Mouse (Mus musculus) MN1 (cell line): ENCODE data around the gene Hprt.
"Not testable (repeated sequence)": the region's sequence is repeated elsewhere in the genome, so short reads cannot be mapped to it uniquely, and the experiment has no call there.

Experiments
- DNase-seq: peaks from one replicate; pipeline ENCODE4 v3.0.0-alpha.2; 2016; ENCODE audit warnings: low spot score

Hprt gene

GRCm38 (mm10) chrX:52987905-52988783 is at the start of gene Hprt:
TSS of gene Hprt (plus strand) at chrX:52988137.
- DNase-seq = peak; percentile 82

GRCm38 (mm10) chrX:52945509-52945908 is 42.4 kb upstream of the Hprt start:
- no peak for DNase-seq

DNA sequence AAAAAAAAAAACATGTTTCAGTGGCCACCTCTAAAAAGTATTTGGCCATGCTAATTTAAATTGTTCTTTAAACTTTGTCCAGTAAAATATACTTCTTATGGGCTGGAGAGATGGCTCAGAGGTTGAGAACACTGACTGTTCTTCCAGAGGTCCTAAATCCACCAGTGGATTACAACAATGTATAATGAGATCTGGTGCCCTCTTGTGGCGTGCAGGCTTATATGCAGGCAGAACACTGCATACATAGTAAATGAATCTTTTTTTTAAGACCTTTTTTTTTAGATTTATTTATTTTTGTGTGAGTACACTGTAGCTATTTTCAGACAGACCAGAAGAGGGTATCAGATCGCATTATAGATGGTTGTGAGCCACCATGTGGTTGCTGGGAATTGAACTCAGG is 38.2 kb upstream of the Hprt start:
- peak; percentile 24 for DNase-seq

GRCm38 (mm10) chrX:52956942-52957341 is 31.0 kb upstream of the Hprt start:
- no peak for DNase-seq

DNA sequence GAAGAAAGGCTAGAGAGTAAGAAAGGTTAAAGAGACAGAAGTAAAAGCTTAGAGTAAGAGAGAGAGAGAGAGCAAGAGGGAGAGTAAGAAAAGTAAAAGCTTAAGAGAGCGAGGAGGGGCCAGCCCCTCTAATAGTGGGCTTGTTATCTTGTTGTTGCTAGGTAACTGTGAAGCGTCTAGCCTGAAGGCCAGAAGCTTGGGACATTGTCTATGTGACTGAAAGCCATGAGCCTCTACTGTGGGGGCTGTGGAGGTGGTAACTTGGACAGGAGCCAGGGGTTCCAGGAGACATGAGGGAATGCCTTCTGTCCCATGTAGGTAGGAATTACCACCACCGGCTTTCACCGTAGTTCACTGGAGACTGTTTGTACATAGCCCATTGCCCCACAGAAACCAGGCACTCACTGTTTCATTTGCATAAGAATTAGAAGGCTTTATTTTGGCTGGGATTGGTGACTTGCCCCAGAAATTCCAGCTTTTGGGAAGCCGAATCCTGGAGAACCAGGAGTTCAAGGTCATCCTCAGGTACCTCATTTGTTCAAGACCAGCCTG is 26.3 kb upstream of the Hprt start:
- DNase-seq = no peak

- DNase-seq = no peak
These were observed 22.8 kb upstream of the Hprt start for GRCm38 (mm10) chrX:52965149-52965548.

- DNase-seq = peak; percentile 43
These were observed 16.5 kb upstream of the Hprt start for GRCm38 (mm10) chrX:52971211-52972006.

GRCm38 (mm10) chrX:52972129-52972528 is 15.8 kb upstream of the Hprt start:
- DNase-seq = no peak

GRCm38 (mm10) chrX:52972680-52973079 is 15.3 kb upstream of the Hprt start:
- no peak for DNase-seq

DNA sequence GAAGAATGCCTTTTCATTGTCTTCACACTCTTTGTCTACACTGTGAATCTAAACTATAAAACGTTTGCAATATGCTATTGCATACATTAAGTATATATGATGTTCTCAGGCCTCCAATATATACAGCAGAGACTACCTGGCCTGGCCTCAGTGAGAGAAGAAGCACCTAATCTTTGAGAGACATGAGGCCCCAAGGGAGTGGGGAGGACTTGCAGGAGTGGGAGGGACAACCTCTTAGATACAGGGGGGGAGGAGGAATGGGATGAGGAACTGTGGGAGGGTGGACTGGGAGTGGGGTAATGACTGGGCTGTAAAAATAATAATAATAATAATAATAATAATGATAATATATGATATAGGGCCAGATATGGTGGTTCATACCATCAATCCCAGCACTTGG is 9.4 kb upstream of the Hprt start:
- DNase-seq = no peak

- DNase-seq = no peak
These were observed 6.6 kb upstream of the Hprt start for GRCm38 (mm10) chrX:52981378-52981777.

DNA sequence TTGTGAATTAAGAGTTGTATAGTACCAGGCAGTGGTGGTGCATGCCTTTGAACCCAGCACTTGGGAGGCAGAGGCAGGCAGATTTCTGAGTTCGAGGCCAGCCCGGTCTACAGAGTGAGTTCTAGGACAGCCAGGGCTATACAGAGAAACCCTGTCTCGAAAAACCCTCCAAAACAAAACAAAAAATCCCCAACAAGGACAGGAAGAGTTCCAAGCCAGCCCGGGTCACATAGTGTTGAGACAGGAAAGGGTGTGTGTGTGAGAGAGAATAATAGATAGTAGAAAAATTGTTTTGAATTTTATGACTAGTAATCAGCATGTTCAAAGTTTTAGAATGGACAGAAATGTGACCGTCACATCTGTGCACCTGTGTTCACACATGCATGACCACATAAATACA is 6.8 kb downstream of the Hprt start:
- DNase-seq = not testable (repeated sequence)

- DNase-seq = not testable (repeated sequence)
These were observed 16.9 kb downstream of the Hprt start for GRCm38 (mm10) chrX:53004887-53005286.

- peak; percentile 67 for DNase-seq
These were observed 18.1 kb downstream of the Hprt start for GRCm38 (mm10) chrX:53006062-53006461.

- no peak for DNase-seq
These were observed 27.6 kb downstream of the Hprt start for GRCm38 (mm10) chrX:53015549-53015948.

GRCm38 (mm10) chrX:53023021-53023420 is 35.1 kb downstream of the Hprt start:
- DNase-seq = no peak

DNA sequence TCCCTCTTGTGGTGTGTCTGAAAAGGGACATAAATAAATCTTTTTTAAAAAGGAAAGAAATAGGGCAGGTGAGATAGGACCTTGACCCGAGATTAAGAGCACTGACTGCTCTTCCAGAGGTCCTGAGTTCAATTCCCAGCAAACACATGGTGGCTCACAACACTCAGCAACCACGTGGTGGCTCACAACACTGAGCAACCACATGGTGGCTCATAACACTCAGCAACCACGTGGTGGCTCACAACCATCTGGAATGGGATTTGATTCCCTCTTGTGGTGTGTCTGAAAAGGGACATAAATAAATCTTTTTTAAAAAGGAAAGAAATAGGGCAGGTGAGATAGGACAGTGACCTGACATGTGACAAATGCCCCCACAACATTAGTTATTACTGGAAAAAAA is 36.3 kb downstream of the Hprt start:
- peak; percentile 22 for DNase-seq

DNA sequence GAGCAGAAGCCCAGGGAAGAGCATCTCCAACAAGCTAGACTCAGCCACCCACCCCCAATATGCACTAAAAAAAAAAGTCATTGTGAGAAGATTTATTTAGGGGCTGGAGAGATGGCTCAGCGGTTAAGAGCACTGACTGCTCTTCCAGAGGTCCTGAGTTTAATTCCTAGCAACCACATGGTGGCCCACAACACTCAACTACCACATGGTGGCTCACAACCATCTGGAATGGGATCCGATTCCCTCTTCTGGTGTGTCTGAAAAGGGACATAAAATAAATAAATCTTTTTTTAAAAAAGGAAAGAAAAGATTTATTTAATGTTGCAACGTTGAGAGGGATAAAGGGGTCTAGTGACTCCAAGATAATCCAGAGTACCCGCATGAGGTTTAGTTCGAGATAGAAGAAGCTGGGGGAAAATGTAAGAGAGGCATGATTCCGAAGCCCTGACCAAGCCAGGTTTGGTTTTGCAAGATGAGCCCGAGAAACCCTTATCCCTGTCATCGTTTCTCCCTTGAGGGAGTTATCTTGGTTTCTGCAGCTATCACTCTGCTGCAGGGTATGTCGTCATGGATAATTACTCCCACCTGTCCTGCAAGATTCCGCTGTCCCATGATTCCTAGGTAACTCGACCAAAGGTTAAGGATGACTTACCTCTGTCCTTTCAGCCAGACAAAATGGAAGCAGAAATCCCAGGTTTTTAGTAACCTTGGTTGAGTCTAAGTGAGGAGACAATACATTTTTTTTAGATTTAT is 37.7 kb downstream of the Hprt start:
- DNase-seq = no peak

DNA sequence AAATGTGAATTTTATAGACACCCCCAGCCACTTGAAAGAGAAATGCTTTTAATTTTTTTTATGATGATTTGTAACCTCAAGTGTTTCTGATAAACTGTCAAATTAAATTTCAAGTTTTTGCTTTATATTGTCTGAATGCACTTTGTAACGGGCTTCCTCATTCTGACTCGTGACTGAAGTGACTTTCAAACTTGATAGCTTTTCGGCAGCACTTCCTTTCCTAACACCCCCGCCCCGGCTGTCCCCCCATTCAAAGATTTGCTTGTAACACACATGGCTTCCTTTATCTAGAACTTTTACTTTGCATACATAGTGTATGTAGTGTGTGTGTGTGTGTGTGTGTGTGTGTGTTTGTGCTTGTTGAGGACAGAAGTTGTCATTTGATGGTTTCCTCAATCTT is 41.6 kb downstream of the Hprt start:
- DNase-seq = no peak

DNA sequence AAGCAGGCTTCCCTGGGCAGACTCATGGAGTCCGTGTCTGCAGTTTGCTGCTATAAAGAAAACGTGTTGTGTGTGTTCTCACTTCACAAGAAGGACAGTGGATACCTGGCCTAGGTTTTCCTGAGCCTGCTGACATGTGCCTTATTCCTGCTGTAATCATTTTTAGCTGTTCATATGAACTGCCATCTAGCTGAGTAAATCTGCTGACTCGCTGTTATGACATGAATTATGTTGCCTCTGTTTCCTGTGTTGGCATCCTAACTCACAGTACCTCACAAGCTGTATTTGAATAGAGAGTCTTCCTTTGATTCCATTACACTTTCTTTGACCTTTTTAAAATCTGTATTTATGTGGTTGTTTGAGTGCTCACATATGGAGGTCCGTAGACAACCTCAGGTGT is 50.3 kb downstream of the Hprt start:
- DNase-seq = no peak

DNA sequence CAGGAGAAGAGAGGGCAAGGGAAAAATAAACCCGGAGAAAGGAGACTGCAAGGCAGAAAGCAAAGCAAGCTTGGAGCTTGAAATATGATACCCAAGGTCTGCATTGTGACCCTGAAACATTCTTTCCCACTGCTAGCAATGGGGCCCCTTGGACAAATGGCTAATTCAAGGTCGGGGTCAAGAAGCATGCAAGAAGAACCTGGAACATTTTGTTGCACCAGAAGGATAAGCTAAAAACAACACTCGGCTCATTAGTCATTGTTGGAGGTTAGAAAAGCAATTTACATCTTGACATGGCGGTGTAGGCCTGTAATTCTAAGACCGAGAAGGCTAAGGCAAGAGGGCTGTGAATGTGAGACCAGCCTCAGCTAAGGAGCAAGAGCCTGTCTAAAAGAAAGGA is 51.7 kb downstream of the Hprt start:
- no peak for DNase-seq

GRCm38 (mm10) chrX:53040138-53040537 is 52.2 kb downstream of the Hprt start:
- no peak for DNase-seq
